Mouse (Mus musculus) intestine, embryonic 16.5 days (tissue): ENCODE data around the gene Gm15517. TPM values are rescaled to one million over a fixed set of nuclear protein-coding genes. Genes with fewer than 3 reads are reported as not detected.

Source experiments
- ATAC-seq: fragments of 200-750 bp; cut with Nextera tagmentation; 2 replicates; pipeline ENCODE4 v1.8.0; 2017; ENCODE audit warnings: moderate TSS enrichment, moderate library complexity
- H3K27ac ChIP-seq: fragments of 300-500 bp; sonication (generic); 2 replicates; pipeline ENCODE4 v1.5.1; 2014; ENCODE audit warnings: mild to moderate bottlenecking, low read length
- H3K27me3 ChIP-seq: fragments of 300-500 bp; sonication (generic); replicated peaks from 2 replicates; pipeline ENCODE4 v1.6.1; 2014; ENCODE audit warnings: low read length, control low read depth, mixed read lengths; ENCODE audit not compliant: control insufficient read depth, insufficient read depth
- H3K36me3 ChIP-seq: fragments of 300-500 bp; sonication (generic); 2 replicates; pipeline ENCODE4 v1.6.1; 2014; ENCODE audit warnings: low read length, control low read depth; ENCODE audit not compliant: control insufficient read depth, insufficient read depth
- H3K4me1 ChIP-seq: fragments of 300-500 bp; sonication (generic); 2 replicates; pipeline ENCODE4 v1.6.1; 2014; ENCODE audit warnings: low read length, control low read depth, mixed read lengths; ENCODE audit not compliant: control insufficient read depth, insufficient read depth
- H3K4me2 ChIP-seq: fragments of 300-500 bp; sonication (generic); 2 replicates; pipeline ENCODE4 v1.6.1; 2014; ENCODE audit warnings: low read depth, low read length, control low read depth
- H3K4me3 ChIP-seq: fragments of 300-500 bp; sonication (generic); 2 replicates; pipeline ENCODE4 v1.5.1; 2014; ENCODE audit warnings: mild to moderate bottlenecking, low read length
- H3K9ac ChIP-seq: fragments of 300-500 bp; sonication (generic); 2 replicates; pipeline ENCODE4 v1.6.1; 2014; ENCODE audit warnings: low read depth, low read length
- H3K9me3 ChIP-seq: fragments of 300-500 bp; sonication (generic); 2 replicates; pipeline ENCODE4 v1.6.1; 2016; ENCODE audit warnings: low read length, control low read depth; ENCODE audit not compliant: control insufficient read depth
- WGBS: fragments of 180-500 bp; shearing (Covaris S2); extraction: QIAGEN DNeasy Blood & Tissue Kit; methylation state at CpG from one replicate; pipeline ENCODE4 v1.1.7; 2014; 5-methylcytosine and 5-hydroxymethylcytosine counted together
- polyA plus RNA-seq: library from polyadenylated mRNA; unstranded; fragments of >200 nt; fragmentation: Nextera tagmentation; extraction: Ambion mirVana; gene quantifications from 2 replicates; pipeline ENCODE4 v1.2.1, GENCODE M21; 2015

Gm15517 gene
- polyA plus RNA-seq, 1 experiment from 2014 or later: not detected

DNA sequence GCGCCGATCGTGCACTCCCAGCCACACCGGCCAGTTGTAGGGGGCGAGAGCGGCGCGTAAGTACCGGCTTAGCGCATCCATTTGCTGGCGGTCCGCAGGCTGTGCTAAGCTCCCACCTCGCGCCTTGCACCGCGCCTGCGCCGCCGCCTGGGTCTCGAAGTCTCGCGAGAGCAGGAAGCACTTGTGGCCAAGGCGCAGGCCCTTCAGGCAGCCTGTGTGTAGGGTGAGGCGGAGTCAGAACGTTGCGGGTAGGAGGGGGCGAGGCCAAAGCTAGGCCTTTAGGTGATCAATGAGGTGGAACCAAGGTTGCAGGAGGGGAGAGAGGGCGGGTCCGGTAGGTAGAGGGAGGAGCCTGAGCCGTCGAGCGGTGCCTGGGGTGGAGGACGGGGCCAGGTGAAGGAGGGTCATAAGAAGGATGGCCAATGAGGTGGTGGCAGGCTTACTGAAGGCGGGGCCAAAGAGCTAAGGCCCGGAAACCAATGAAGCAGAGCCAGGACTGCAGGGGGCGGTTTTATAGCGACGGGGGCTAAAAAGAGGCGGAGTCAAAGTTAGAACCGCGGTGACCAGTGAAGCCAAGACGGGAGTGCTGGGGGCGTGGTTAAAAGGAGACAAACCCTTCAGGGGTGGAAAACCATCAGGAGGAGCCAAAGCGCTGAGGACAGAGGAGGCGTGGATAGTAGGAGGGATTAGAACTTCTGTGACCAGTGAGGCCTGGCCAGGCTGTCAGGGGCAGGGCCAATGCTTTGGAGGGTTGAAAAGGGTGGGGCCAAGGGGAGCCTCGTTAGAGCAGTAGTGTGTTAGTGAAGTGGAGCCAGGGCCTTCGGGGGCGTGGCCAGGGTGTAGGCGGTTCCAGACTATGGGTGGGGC, 43.8 kb downstream of the Gm15517 start:
- peak overlapping the region; percentile 76 for H3K9ac ChIP-seq
- WGBS: under 1% methylated on average over 49 of the region's 49 CpGs
- H3K36me3 ChIP-seq: no peaks in the 10 kb centered on the region
- peak; percentile 96 for ATAC-seq
- peaks cover 8% of the 10 kb centered on the region for H3K4me1 ChIP-seq
- peaks cover 6% of the 10 kb centered on the region; the same call in 1 of the 2 replicates for H3K27me3 ChIP-seq
- peak overlapping the region; percentile 82 for H3K27ac ChIP-seq
- no peaks in the 10 kb centered on the region for H3K9me3 ChIP-seq
- peak overlapping the region; percentile 52 for H3K4me2 ChIP-seq
- H3K4me3 ChIP-seq: peak overlapping the region; percentile 64

DNA sequence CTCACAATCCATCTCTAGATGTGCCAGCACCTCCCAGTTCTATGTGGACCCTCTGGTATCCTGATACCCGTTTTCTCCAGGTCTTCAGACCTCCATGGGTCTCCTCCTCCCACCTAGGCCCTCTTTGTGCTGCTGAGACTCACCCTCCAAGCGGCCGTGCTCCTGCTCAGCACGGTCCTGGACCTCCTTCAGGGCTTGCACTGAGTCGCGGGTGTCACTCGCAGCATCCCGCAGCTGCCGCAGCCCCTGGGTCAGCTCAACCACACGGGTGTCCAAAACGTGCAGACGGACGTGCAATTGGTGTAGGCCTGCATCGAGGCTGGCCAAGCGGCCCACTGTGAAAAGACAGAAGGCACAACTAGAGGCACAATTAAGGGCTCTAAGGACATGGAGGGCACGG, 44.4 kb downstream of the Gm15517 start:
- Histone ChIP-seq H3K27ac (peak overlapping the region; percentile 71), H3K27me3 (peaks cover 7% of the 10 kb centered on the region; the same call in 1 of the 2 replicates), H3K4me1 (peaks cover 15% of the 10 kb centered on the region), H3K36me3 (no peaks in the 10 kb centered on the region), H3K9me3 (no peaks in the 10 kb centered on the region), H3K9ac (peak overlapping the region; percentile 56), H3K4me2 (peak overlapping the region; percentile 52), H3K4me3 (peak overlapping the region; percentile 64)
- WGBS: 12% methylated on average over 16 of the region's 16 CpGs
- no peak for ATAC-seq

DNA sequence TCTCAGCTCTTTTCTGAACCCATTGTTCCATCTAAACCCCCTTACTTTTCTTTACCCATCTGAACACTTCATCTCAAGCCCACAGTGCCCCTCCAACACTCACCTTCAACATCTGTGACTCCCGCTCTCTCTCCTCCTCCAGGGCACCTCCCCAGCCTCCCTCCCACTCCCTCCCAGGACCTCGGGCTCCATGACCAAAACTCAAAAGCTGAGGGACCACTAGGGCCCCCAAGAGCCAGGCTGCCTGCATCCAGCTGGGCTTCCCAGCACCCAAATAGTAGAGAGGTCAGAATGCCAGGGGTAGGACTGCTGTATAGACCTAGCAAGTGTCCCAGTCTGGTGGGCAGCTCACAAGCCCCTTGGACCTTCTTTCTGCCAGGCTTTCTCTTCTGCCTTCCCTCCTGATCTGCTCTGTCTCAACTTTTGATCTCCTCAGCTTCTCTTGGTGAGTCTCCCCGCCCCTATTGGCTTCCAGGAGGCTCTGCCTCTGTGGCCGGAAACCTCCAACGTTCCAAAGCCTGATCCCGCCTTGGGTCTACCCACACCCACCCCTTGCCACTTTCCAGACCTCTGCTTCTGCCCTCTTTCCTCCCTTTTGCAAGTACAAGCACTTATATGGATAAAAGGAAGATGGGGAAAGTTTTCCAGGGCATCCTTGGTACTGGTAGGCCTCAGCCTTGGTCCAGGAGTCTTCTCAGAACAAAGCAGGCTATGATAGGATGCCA, 45.4 kb downstream of the Gm15517 start, which contains the start of gene Clec11a:
TSS of gene Clec11a (minus strand) at position 387 of the 725 bp plus-strand sequence.
- H3K4me1 ChIP-seq: peaks cover 22% of the 10 kb centered on the region
- H3K9ac ChIP-seq: peak within 1 kb of the TSS; percentile 56
- peak within 1 kb of the TSS; percentile 52 for H3K4me2 ChIP-seq
- no peaks in the 10 kb centered on the region for H3K9me3 ChIP-seq
- 56% methylated on average over 6 of the region's 6 CpGs for WGBS
- H3K36me3 ChIP-seq: no peaks in the 10 kb centered on the region
- H3K27ac ChIP-seq: peak within 1 kb of the TSS; percentile 71
- ATAC-seq: no peak
- peaks cover 13% of the 10 kb centered on the region; the same call in 1 of the 2 replicates for H3K27me3 ChIP-seq
- peak within 1 kb of the TSS; percentile 64 for H3K4me3 ChIP-seq

DNA sequence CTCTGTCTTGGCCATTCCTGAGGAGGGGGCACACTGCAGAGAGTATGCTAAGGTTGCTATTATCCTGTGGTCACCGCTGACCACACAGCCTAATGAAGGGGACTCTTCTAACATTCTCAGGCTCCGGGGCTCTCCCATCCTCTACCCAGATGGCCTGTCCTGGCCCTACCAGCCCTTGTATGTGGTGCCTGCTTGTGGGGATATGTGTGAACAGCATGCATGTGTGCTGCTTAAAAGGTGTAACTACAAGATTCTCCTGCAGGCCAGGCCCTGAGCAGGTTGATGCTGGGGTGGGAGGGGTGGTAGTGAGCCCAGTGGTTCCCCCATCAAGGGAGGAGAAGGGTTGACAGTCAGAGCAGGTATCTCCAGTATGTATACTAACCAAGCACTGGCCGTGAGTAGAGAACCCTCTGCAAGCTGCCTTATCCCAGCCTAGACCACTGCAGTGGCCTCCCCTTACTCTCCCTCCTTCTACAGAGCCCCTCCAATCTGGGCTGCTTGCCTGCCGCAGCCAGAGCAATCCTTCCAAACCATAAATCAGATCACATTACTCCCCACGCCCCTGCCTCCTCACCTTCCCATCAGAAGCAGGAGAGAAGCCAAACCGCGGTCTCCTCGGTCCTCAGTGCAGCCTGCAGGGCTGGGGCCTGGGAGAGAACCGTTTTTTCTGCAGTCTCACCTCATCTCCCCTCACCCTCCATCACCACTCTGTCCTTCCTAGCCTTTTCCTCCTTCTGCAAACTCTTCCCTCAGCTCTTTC, 46.2 kb downstream of the Gm15517 start:
- Histone ChIP-seq H3K27me3 (peaks cover 13% of the 10 kb centered on the region; the same call in 1 of the 2 replicates), H3K27ac (peak overlapping the region; percentile 20), H3K9ac (no peak overlapping the region), H3K36me3 (no peaks in the 10 kb centered on the region), H3K4me3 (no peak overlapping the region), H3K9me3 (no peaks in the 10 kb centered on the region), H3K4me2 (no peak overlapping the region), H3K4me1 (peaks cover 22% of the 10 kb centered on the region)
- no peak for ATAC-seq
- 28% methylated on average over 9 of the region's 9 CpGs for WGBS

- no peaks in the 10 kb centered on the region for H3K9me3 ChIP-seq
- H3K27ac ChIP-seq: no peak within 1 kb of the TSS
- peaks cover 20% of the 10 kb centered on the region for H3K4me1 ChIP-seq
- no peaks in the 10 kb centered on the region for H3K36me3 ChIP-seq
- peak within 1 kb of the TSS; percentile 64 for H3K9ac ChIP-seq
- 17% methylated on average over 15 of the region's 22 CpGs for WGBS
- ATAC-seq: no peak
- peak within 1 kb of the TSS; percentile 54 for H3K4me3 ChIP-seq
- peak within 1 kb of the TSS; percentile 98 for H3K4me2 ChIP-seq
- peaks cover 15% of the 10 kb centered on the region; the same call in 1 of the 2 replicates for H3K27me3 ChIP-seq
These were observed 48.4 kb downstream of the Gm15517 start, which contains the start of gene Shank1 for GRCm38 (mm10) chr7:44309475-44310284. Gene Shank1, plus strand, starts transcription at chr7:44310253.

DNA sequence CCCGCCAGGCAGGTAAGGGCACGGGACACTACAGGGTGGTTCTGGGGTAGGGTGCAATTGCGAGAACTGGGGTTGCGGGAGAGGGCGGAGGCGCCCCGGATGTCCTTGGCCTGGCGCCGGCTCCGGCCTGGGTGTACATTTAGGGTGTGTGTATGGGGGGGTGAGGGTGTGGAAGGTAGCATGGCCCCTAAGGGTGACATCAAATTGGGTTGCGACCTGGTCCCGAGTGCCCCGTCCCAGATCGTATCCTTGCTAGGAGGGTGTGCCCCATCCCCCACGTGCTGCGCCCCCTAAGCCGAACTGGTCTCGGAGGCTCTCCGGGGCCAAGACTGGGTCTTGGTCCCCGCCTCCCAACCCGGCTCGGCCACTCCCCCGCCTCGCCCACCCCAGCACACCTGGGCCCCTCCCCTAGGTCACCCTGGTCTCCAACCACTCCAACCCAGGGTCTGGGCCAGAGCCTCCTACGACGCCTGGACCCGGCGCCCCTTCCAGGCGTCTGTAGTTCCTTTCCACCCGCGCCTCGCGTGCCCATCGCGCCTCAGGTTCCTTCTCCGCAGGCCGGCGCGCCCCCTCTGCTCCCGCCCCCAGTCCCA, 49.1 kb downstream of the Gm15517 start:
- Histone ChIP-seq H3K27ac (no peak overlapping the region), H3K4me1 (peaks cover 20% of the 10 kb centered on the region), H3K4me3 (peak overlapping the region; percentile 54), H3K27me3 (peaks cover 15% of the 10 kb centered on the region; the same call in 1 of the 2 replicates), H3K36me3 (no peaks in the 10 kb centered on the region), H3K9ac (peak overlapping the region; percentile 64), H3K4me2 (peak overlapping the region; percentile 98), H3K9me3 (no peaks in the 10 kb centered on the region)
- WGBS: under 1% methylated on average over 33 of the region's 40 CpGs
- peak; percentile 19; the same call in 1 of the 2 replicates for ATAC-seq

DNA sequence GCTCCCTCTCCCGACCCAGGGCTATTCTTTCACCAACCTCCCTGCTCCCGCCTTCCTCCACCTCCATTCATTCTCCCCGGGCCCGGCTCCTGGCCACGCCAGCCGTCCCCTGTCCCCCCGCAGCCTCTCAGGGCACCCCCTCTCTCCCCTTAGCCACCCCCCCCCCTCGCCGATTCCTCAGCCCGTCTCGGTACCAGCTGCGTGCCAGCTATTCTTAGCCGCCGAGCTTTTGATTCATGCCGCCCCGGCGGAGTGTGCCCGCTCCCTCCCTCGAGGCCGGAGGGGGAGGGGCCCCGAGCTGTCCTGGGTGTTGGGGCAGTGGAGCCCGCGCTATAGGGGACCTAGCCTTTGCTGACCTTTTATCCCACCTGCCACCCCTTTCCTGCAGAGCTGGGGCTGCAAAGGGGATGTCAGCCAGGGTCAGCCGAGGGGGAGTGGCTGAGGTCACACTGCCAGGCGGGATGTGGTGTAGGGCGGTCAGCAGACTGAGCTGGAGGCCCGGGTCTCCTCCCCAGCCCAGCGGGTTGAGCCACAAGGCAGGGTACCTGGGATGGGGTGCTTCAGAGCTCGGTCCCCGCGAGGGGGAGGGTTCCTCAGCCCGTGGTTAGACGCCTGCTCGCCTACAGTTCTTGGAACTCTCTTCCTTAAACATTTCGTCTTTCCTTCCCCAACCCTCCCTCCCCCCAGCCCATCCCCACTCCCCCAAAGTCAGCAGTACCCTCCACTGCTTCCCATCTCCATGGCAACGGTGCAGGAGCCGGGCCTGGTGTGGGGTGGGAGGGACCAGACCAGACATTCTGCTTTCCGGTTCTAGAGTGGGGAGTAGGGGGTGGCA, 49.8 kb downstream of the Gm15517 start:
- Histone ChIP-seq H3K9me3 (no peaks in the 10 kb centered on the region), H3K4me1 (peaks cover 15% of the 10 kb centered on the region), H3K4me3 (peak overlapping the region; percentile 54), H3K9ac (peak overlapping the region; percentile 64), H3K27ac (no peak overlapping the region), H3K27me3 (peaks cover 15% of the 10 kb centered on the region; the same call in 1 of the 2 replicates), H3K36me3 (no peaks in the 10 kb centered on the region), H3K4me2 (peak overlapping the region; percentile 98)
- ATAC-seq: peak; percentile 24
- WGBS: 2% methylated on average over 37 of the region's 38 CpGs
